Mouse (Mus musculus) brain, embryonic 18.5 days (tissue): ENCODE data around the gene Jph4.
A peak's percentile ranks its signal among the peaks of the same experiment; 100 is the strongest.

ENCODE experiments used
- DNase-seq: peaks from one replicate; pipeline ENCODE4 v3.0.0-alpha.2; 2012; ENCODE audit warnings: low read depth, low spot score

Gene Jph4

GRCm38 (mm10) chr14:55095263-55095662 lies 21.5 kb downstream of the Jph4 start:
- no peak for DNase-seq

- no peak for DNase-seq
Measured at GRCm38 (mm10) chr14:55094704-55095231, 22.0 kb downstream of the Jph4 start, which contains the start of gene Thtpa. Gene Thtpa (plus strand): TSS chr14:55094784.

- no peak for DNase-seq
Measured at GRCm38 (mm10) chr14:55093927-55094326, 22.8 kb downstream of the Jph4 start.

GRCm38 (mm10) chr14:55092011-55092577 lies 24.6 kb downstream of the Jph4 start, which contains the start of gene Zfhx2:
Gene Zfhx2 (minus strand): TSS chr14:55092324.
- peak; percentile 91 for DNase-seq

- DNase-seq, result no peak
Measured at GRCm38 (mm10) chr14:55091209-55091865, 25.4 kb downstream of the Jph4 start.

GRCm38 (mm10) chr14:55089199-55089947 lies 27.4 kb downstream of the Jph4 start:
- DNase-seq, result no peak

- DNase-seq, result no peak
Measured at GRCm38 (mm10) chr14:55086009-55086514, 30.7 kb downstream of the Jph4 start.

- no peak for DNase-seq
Measured at GRCm38 (mm10) chr14:55085324-55086008, 31.3 kb downstream of the Jph4 start.

- no peak for DNase-seq
Measured at GRCm38 (mm10) chr14:55083481-55083880, 33.3 kb downstream of the Jph4 start.

- no peak for DNase-seq
Measured at GRCm38 (mm10) chr14:55081105-55081504, 35.6 kb downstream of the Jph4 start.

- DNase-seq, result peak; percentile 51
Measured at GRCm38 (mm10) chr14:55079214-55079970, 37.3 kb downstream of the Jph4 start.

- DNase-seq, result no peak
Measured at GRCm38 (mm10) chr14:55078366-55078989, 38.3 kb downstream of the Jph4 start.

GRCm38 (mm10) chr14:55077481-55078365 lies 39.0 kb downstream of the Jph4 start:
- peak; percentile 58 for DNase-seq

- DNase-seq, result no peak
Measured at GRCm38 (mm10) chr14:55076956-55077355, 39.8 kb downstream of the Jph4 start.

- DNase-seq, result no peak
Measured at GRCm38 (mm10) chr14:55076224-55076623, 40.5 kb downstream of the Jph4 start.

GRCm38 (mm10) chr14:55074416-55074815 lies 42.3 kb downstream of the Jph4 start:
- no peak for DNase-seq

- DNase-seq, result no peak
Measured at GRCm38 (mm10) chr14:55071756-55072155, 45.0 kb downstream of the Jph4 start.

- DNase-seq, result no peak
Measured at GRCm38 (mm10) chr14:55066042-55066441, 50.7 kb downstream of the Jph4 start.

- no peak for DNase-seq
Measured at GRCm38 (mm10) chr14:55065391-55065790, 51.3 kb downstream of the Jph4 start.
